Mouse (Mus musculus): ENCODE results near the gene Srrm2. TPM values are rescaled to one million over a fixed set of nuclear protein-coding genes. Genes with fewer than 3 reads are reported as not detected.

Gene Srrm2
- total and polyA plus RNA-seq, 2 experiments from 2014 or later, result 85.9 to 196 TPM

GRCm38 (mm10) chr17:23857913-23858312 is 67.6 kb downstream of the Srrm2 start:
- H3K4me3 ChIP-seq (ENCODE audit: low read depth, low read length), result no peak overlapping the region
- DNase-seq (ENCODE audit: low spot score), result no peak

GRCm38 (mm10) chr17:23862926-23863325 is 72.6 kb downstream of the Srrm2 start:
- H3K4me3 ChIP-seq (ENCODE audit: low read depth, low read length), result no peak overlapping the region
- WGBS, result 85% methylated on average over 4 of the region's 4 CpGs
- H3K36me3 ChIP-seq (replicated peaks; ENCODE audit: control insufficient read depth, insufficient read depth, low read length), result no peaks in the 10 kb centered on the region
- no peaks in the 10 kb centered on the region for H3K4me1 ChIP-seq (ENCODE audit: control insufficient read depth, insufficient read depth)
- no peak overlapping the region for H3K4me2 ChIP-seq (ENCODE audit: low read depth, low read length)
- TF ChIP-seq CTCF (IDR thresholded peaks at IDR 0.05; ENCODE audit: low read depth) (no peak), EP300 (IDR thresholded peaks at IDR 0.05; ENCODE audit: low read depth) (no peak)
- H3K9me3 ChIP-seq (replicated peaks; ENCODE audit: control insufficient read depth, low read length), result no peaks in the 10 kb centered on the region
- DNase-seq (ENCODE audit: low spot score) (no peak), ATAC-seq (ENCODE audit: insufficient read depth, low read depth) (no peak)
- H3K27me3 ChIP-seq (ENCODE audit: control insufficient read depth, insufficient read depth, low read length), result no peaks in the 10 kb centered on the region
- H3K9ac ChIP-seq (replicated peaks; ENCODE audit: low read depth, low read length), result no peak overlapping the region
- H3K27ac ChIP-seq (ENCODE audit: low read depth), result no peak overlapping the region

More at GRCm38 (mm10) chr17:23857913-23858312, 67.6 kb downstream of the Srrm2 start:
- ATAC-seq (ENCODE audit: insufficient read depth, low read depth), result no peak
- no peak overlapping the region for H3K4me2 ChIP-seq (ENCODE audit: low read depth, low read length)
- peaks cover 3% of the 10 kb centered on the region; the same call in 1 of the 2 replicates for H3K4me1 ChIP-seq (ENCODE audit: control insufficient read depth, insufficient read depth)
- TF ChIP-seq CTCF (IDR thresholded peaks at IDR 0.05; ENCODE audit: low read depth) (no peak), EP300 (IDR thresholded peaks at IDR 0.05; ENCODE audit: low read depth) (no peak)
- H3K9ac ChIP-seq (replicated peaks; ENCODE audit: low read depth, low read length), result no peak overlapping the region
- H3K9me3 ChIP-seq (replicated peaks; ENCODE audit: control insufficient read depth, low read length), result no peaks in the 10 kb centered on the region
- no peak overlapping the region for H3K27ac ChIP-seq (ENCODE audit: low read depth)
- WGBS, result 66% methylated on average over 2 of the region's 2 CpGs
- no peaks in the 10 kb centered on the region for H3K36me3 ChIP-seq (replicated peaks; ENCODE audit: control insufficient read depth, insufficient read depth, low read length)
- no peaks in the 10 kb centered on the region for H3K27me3 ChIP-seq (ENCODE audit: control insufficient read depth, insufficient read depth, low read length)

GRCm38 (mm10) chr17:23867756-23868155 is 77.4 kb downstream of the Srrm2 start, which contains the start of gene Prss21:
TSS of gene Prss21 (plus strand) at chr17:23868056.
- Histone ChIP-seq H3K9ac (replicated peaks; ENCODE audit: low read depth, low read length) (no peak within 1 kb of the TSS), H3K27me3 (ENCODE audit: control insufficient read depth, insufficient read depth, low read length) (no peaks in the 10 kb centered on the region), H3K4me3 (ENCODE audit: low read depth, low read length) (no peak within 1 kb of the TSS), H3K4me2 (ENCODE audit: low read depth, low read length) (no peak within 1 kb of the TSS), H3K27ac (ENCODE audit: low read depth) (no peak within 1 kb of the TSS), H3K9me3 (replicated peaks; ENCODE audit: control insufficient read depth, low read length) (no peaks in the 10 kb centered on the region), H3K4me1 (ENCODE audit: control insufficient read depth, insufficient read depth) (no peaks in the 10 kb centered on the region), H3K36me3 (replicated peaks; ENCODE audit: control insufficient read depth, insufficient read depth, low read length) (no peaks in the 10 kb centered on the region)
- TF ChIP-seq EP300 (IDR thresholded peaks at IDR 0.05; ENCODE audit: low read depth), result no peak
- DNase-seq (ENCODE audit: low spot score) (no peak), ATAC-seq (ENCODE audit: insufficient read depth, low read depth) (no peak)
- WGBS, result 86% methylated on average over 15 of the region's 15 CpGs

GRCm38 (mm10) chr17:23868513-23868912 is 78.2 kb downstream of the Srrm2 start:
- ATAC-seq (ENCODE audit: insufficient read depth, low read depth) (no peak), DNase-seq (ENCODE audit: low spot score) (no peak)
- H3K9ac ChIP-seq (replicated peaks; ENCODE audit: low read depth, low read length), result no peak overlapping the region
- H3K27me3 ChIP-seq (ENCODE audit: control insufficient read depth, insufficient read depth, low read length), result no peaks in the 10 kb centered on the region
- no peak overlapping the region for H3K4me2 ChIP-seq (ENCODE audit: low read depth, low read length)
- TF ChIP-seq CTCF (IDR thresholded peaks at IDR 0.05; ENCODE audit: low read depth) (no peak), EP300 (IDR thresholded peaks at IDR 0.05; ENCODE audit: low read depth) (no peak)
- no peaks in the 10 kb centered on the region for H3K4me1 ChIP-seq (ENCODE audit: control insufficient read depth, insufficient read depth)
- H3K4me3 ChIP-seq (ENCODE audit: low read depth, low read length), result no peak overlapping the region
- H3K27ac ChIP-seq (ENCODE audit: low read depth), result no peak overlapping the region
- 80% methylated on average over 11 of the region's 11 CpGs for WGBS
- no peaks in the 10 kb centered on the region for H3K36me3 ChIP-seq (replicated peaks; ENCODE audit: control insufficient read depth, insufficient read depth, low read length)
- H3K9me3 ChIP-seq (replicated peaks; ENCODE audit: control insufficient read depth, low read length), result no peaks in the 10 kb centered on the region

Small RNA genes lying within 50 kb of the gene (microRNA-seq; reads per million reads assigned to microRNA genes)
- 1.1 reads per million for gene Mir5125

Other genes with a start within 250 kb of the Srrm2 start
- 12.6 and 21.4 TPM in 2 replicates for gene Zfp213, start 226.3 kb upstream of the Srrm2 start, total RNA-seq (2014; rRNA removed; ENCODE audit: low replicate concordance)
- 9.6 and 9.8 TPM in 2 replicates for gene Zfp213, start 226.3 kb upstream of the Srrm2 start, polyA plus RNA-seq (2015; fragmentation: Nextera tagmentation; extraction: Ambion mirVana)
- 17.9 and 18.5 TPM in 2 replicates for gene Zfp13, start 191.0 kb upstream of the Srrm2 start, total RNA-seq (2014; rRNA removed; ENCODE audit: low replicate concordance)
- 5.3 and 6.4 TPM in 2 replicates for gene Zfp13, start 191.0 kb upstream of the Srrm2 start, polyA plus RNA-seq (2015; fragmentation: Nextera tagmentation; extraction: Ambion mirVana)
- gene Zscan10, start 189.7 kb upstream of the Srrm2 start, total RNA-seq (2014; rRNA removed; ENCODE audit: low replicate concordance), result not detected in 2 replicates
- not detected in 2 replicates for gene Zscan10, start 189.7 kb upstream of the Srrm2 start, polyA plus RNA-seq (2015; fragmentation: Nextera tagmentation; extraction: Ambion mirVana)
- 0.19 and 0.88 TPM in 2 replicates for gene Mmp25, start 145.3 kb upstream of the Srrm2 start, total RNA-seq (2014; rRNA removed; ENCODE audit: low replicate concordance)
- 0.15 and 0.25 TPM in 2 replicates for gene Mmp25, start 145.3 kb upstream of the Srrm2 start, polyA plus RNA-seq (2015; fragmentation: Nextera tagmentation; extraction: Ambion mirVana)
- not detected in 2 replicates for gene Bicdl2, start 130.0 kb upstream of the Srrm2 start, total RNA-seq (2014; rRNA removed; ENCODE audit: low replicate concordance)
- 0.05 and 0.10 TPM in 2 replicates for gene Bicdl2, start 130.0 kb upstream of the Srrm2 start, polyA plus RNA-seq (2015; fragmentation: Nextera tagmentation; extraction: Ambion mirVana)
- 214 and 322 TPM in 2 replicates for gene Hcfc1r1, start 116.9 kb upstream of the Srrm2 start, total RNA-seq (2014; rRNA removed; ENCODE audit: low replicate concordance)
- gene Hcfc1r1, start 116.9 kb upstream of the Srrm2 start, polyA plus RNA-seq (2015; fragmentation: Nextera tagmentation; extraction: Ambion mirVana), result 328 and 348 TPM in 2 replicates
- gene Thoc6, start 116.7 kb upstream of the Srrm2 start, total RNA-seq (2014; rRNA removed; ENCODE audit: low replicate concordance), result 22.4 and 35.2 TPM in 2 replicates
- gene Thoc6, start 116.7 kb upstream of the Srrm2 start, polyA plus RNA-seq (2015; fragmentation: Nextera tagmentation; extraction: Ambion mirVana), result 22.1 and 23.2 TPM in 2 replicates
- gene Tnfrsf12a, start 113.1 kb upstream of the Srrm2 start, total RNA-seq (2014; rRNA removed; ENCODE audit: low replicate concordance), result 275 and 286 TPM in 2 replicates
- 121 and 160 TPM in 2 replicates for gene Tnfrsf12a, start 113.1 kb upstream of the Srrm2 start, polyA plus RNA-seq (2015; fragmentation: Nextera tagmentation; extraction: Ambion mirVana)
- not detected in 2 replicates for gene Cldn6, start 111.3 kb upstream of the Srrm2 start, total RNA-seq (2014; rRNA removed; ENCODE audit: low replicate concordance)
- not detected in 2 replicates for gene Cldn6, start 111.3 kb upstream of the Srrm2 start, polyA plus RNA-seq (2015; fragmentation: Nextera tagmentation; extraction: Ambion mirVana)
- gene Cldn9, start 106.5 kb upstream of the Srrm2 start, total RNA-seq (2014; rRNA removed; ENCODE audit: low replicate concordance), result not detected in 2 replicates
- gene Cldn9, start 106.5 kb upstream of the Srrm2 start, polyA plus RNA-seq (2015; fragmentation: Nextera tagmentation; extraction: Ambion mirVana), result not detected in 2 replicates
- not detected in 2 replicates for gene 1520401A03Rik, start 67.7 kb upstream of the Srrm2 start, total RNA-seq (2014; rRNA removed; ENCODE audit: low replicate concordance)
- not detected in 2 replicates for gene 1520401A03Rik, start 67.7 kb upstream of the Srrm2 start, polyA plus RNA-seq (2015; fragmentation: Nextera tagmentation; extraction: Ambion mirVana)
- gene Pkmyt1, start 64.2 kb upstream of the Srrm2 start, total RNA-seq (2014; rRNA removed; ENCODE audit: low replicate concordance), result 18.2 and 21.7 TPM in 2 replicates
- 8.6 and 9.0 TPM in 2 replicates for gene Pkmyt1, start 64.2 kb upstream of the Srrm2 start, polyA plus RNA-seq (2015; fragmentation: Nextera tagmentation; extraction: Ambion mirVana)
- 21.7 and 28.7 TPM in 2 replicates for gene Paqr4, start 49.7 kb upstream of the Srrm2 start, total RNA-seq (2014; rRNA removed; ENCODE audit: low replicate concordance)
- gene Paqr4, start 49.7 kb upstream of the Srrm2 start, polyA plus RNA-seq (2015; fragmentation: Nextera tagmentation; extraction: Ambion mirVana), result 13.6 and 15.8 TPM in 2 replicates
- gene Kremen2, start 44.7 kb upstream of the Srrm2 start, total RNA-seq (2014; rRNA removed; ENCODE audit: low replicate concordance), result 0.97 TPM in 1 of 2 replicates, not detected in the other
- gene Kremen2, start 44.7 kb upstream of the Srrm2 start, polyA plus RNA-seq (2015; fragmentation: Nextera tagmentation; extraction: Ambion mirVana), result not detected in 2 replicates
- 54.5 and 72.2 TPM in 2 replicates for gene Flywch1, start 18.9 kb upstream of the Srrm2 start, total RNA-seq (2014; rRNA removed; ENCODE audit: low replicate concordance)
- 32.4 and 34.8 TPM in 2 replicates for gene Flywch1, start 18.9 kb upstream of the Srrm2 start, polyA plus RNA-seq (2015; fragmentation: Nextera tagmentation; extraction: Ambion mirVana)
- 3.8 TPM in 1 of 2 replicates, not detected in the other for gene Flywch2, start 4.5 kb upstream of the Srrm2 start, total RNA-seq (2014; rRNA removed; ENCODE audit: low replicate concordance)
- 4.5 and 4.9 TPM in 2 replicates for gene Flywch2, start 4.5 kb upstream of the Srrm2 start, polyA plus RNA-seq (2015; fragmentation: Nextera tagmentation; extraction: Ambion mirVana)
- gene Elob, start 38.6 kb downstream of the Srrm2 start, total RNA-seq (2014; rRNA removed; ENCODE audit: low replicate concordance), result 767 and 972 TPM in 2 replicates
- gene Elob, start 38.6 kb downstream of the Srrm2 start, polyA plus RNA-seq (2015; fragmentation: Nextera tagmentation; extraction: Ambion mirVana), result 1,036 and 1,119 TPM in 2 replicates
- gene Prss33, start 45.5 kb downstream of the Srrm2 start, total RNA-seq (2014; rRNA removed; ENCODE audit: low replicate concordance), result not detected in 2 replicates
- not detected in 2 replicates for gene Prss33, start 45.5 kb downstream of the Srrm2 start, polyA plus RNA-seq (2015; fragmentation: Nextera tagmentation; extraction: Ambion mirVana)
- gene Prss32, start 53.3 kb downstream of the Srrm2 start, total RNA-seq (2014; rRNA removed; ENCODE audit: low replicate concordance), result not detected in 2 replicates
- gene Prss32, start 53.3 kb downstream of the Srrm2 start, polyA plus RNA-seq (2015; fragmentation: Nextera tagmentation; extraction: Ambion mirVana), result not detected in 2 replicates
- gene Prss41, start 53.6 kb downstream of the Srrm2 start, total RNA-seq (2014; rRNA removed; ENCODE audit: low replicate concordance), result not detected in 2 replicates
- gene Prss41, start 53.6 kb downstream of the Srrm2 start, polyA plus RNA-seq (2015; fragmentation: Nextera tagmentation; extraction: Ambion mirVana), result not detected in 2 replicates
- not detected in 2 replicates for gene Prss21, start 77.5 kb downstream of the Srrm2 start, total RNA-seq (2014; rRNA removed; ENCODE audit: low replicate concordance)
- not detected in 2 replicates for gene Prss21, start 77.5 kb downstream of the Srrm2 start, polyA plus RNA-seq (2015; fragmentation: Nextera tagmentation; extraction: Ambion mirVana)
- not detected in 2 replicates for gene Dcpp1, start 90.3 kb downstream of the Srrm2 start, total RNA-seq (2014; rRNA removed; ENCODE audit: low replicate concordance)
- gene Dcpp1, start 90.3 kb downstream of the Srrm2 start, polyA plus RNA-seq (2015; fragmentation: Nextera tagmentation; extraction: Ambion mirVana), result not detected in 2 replicates
- not detected in 2 replicates for gene Dcpp2, start 90.3 kb downstream of the Srrm2 start, total RNA-seq (2014; rRNA removed; ENCODE audit: low replicate concordance)
- gene Dcpp2, start 90.3 kb downstream of the Srrm2 start, polyA plus RNA-seq (2015; fragmentation: Nextera tagmentation; extraction: Ambion mirVana), result not detected in 2 replicates
- not detected in 2 replicates for gene Dcpp3, start 126.9 kb downstream of the Srrm2 start, total RNA-seq (2014; rRNA removed; ENCODE audit: low replicate concordance)
- not detected in 2 replicates for gene Dcpp3, start 126.9 kb downstream of the Srrm2 start, polyA plus RNA-seq (2015; fragmentation: Nextera tagmentation; extraction: Ambion mirVana)
- not detected in 2 replicates for gene Sbp, start 151.1 kb downstream of the Srrm2 start, total RNA-seq (2014; rRNA removed; ENCODE audit: low replicate concordance)
- gene Sbp, start 151.1 kb downstream of the Srrm2 start, polyA plus RNA-seq (2015; fragmentation: Nextera tagmentation; extraction: Ambion mirVana), result not detected in 2 replicates
- gene Sbpl, start 164.7 kb downstream of the Srrm2 start, total RNA-seq (2014; rRNA removed; ENCODE audit: low replicate concordance), result not detected in 2 replicates
- gene Sbpl, start 164.7 kb downstream of the Srrm2 start, polyA plus RNA-seq (2015; fragmentation: Nextera tagmentation; extraction: Ambion mirVana), result not detected in 2 replicates
- gene Prss30, start 190.0 kb downstream of the Srrm2 start, total RNA-seq (2014; rRNA removed; ENCODE audit: low replicate concordance), result not detected in 2 replicates
- gene Prss30, start 190.0 kb downstream of the Srrm2 start, polyA plus RNA-seq (2015; fragmentation: Nextera tagmentation; extraction: Ambion mirVana), result not detected in 2 replicates
- gene Prss22, start 207.6 kb downstream of the Srrm2 start, total RNA-seq (2014; rRNA removed; ENCODE audit: low replicate concordance), result 0.15 TPM in 1 of 2 replicates, not detected in the other
- not detected in 2 replicates for gene Prss22, start 207.6 kb downstream of the Srrm2 start, polyA plus RNA-seq (2015; fragmentation: Nextera tagmentation; extraction: Ambion mirVana)
- 0.99 and 1.1 TPM in 2 replicates for gene Prss27, start 247.6 kb downstream of the Srrm2 start, total RNA-seq (2014; rRNA removed; ENCODE audit: low replicate concordance)
- gene Prss27, start 247.6 kb downstream of the Srrm2 start, polyA plus RNA-seq (2015; fragmentation: Nextera tagmentation; extraction: Ambion mirVana), result not detected in 2 replicates

Measured in heart, postnatal 0 days (tissue).